Mouse (Mus musculus) embryo, embryonic 10 days (tissue): Measurements from ENCODE around the gene Vmn1r201.

Experiments used
- DNase-seq: peaks from one replicate; pipeline ENCODE4 v3.0.0-alpha.2; 2015; ENCODE audit warnings: low spot score

The Vmn1r201 gene

DNA sequence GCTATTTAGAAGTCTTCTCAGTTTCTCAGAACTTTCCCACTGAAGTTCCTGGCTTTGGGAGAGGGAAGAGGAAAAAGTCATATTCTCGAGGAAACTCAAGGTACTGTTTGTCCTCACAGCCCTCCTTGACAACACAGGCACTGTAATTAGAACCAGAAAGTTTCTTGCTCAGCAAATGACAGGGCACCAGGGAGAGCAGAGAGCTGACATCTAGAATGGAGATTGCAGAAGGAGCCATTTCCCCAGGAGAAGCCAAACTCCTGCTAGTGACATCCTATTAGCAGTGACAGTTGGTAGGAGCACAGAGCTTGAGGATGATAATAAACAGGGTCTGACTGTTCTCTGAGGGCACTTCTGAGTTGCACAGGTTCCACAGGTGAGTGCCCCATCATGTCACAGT is at the start of gene Vmn1r201:
Gene Vmn1r201, plus strand, starts transcription at position 301 of the 400 bp plus-strand sequence.
- no peak for DNase-seq

DNA sequence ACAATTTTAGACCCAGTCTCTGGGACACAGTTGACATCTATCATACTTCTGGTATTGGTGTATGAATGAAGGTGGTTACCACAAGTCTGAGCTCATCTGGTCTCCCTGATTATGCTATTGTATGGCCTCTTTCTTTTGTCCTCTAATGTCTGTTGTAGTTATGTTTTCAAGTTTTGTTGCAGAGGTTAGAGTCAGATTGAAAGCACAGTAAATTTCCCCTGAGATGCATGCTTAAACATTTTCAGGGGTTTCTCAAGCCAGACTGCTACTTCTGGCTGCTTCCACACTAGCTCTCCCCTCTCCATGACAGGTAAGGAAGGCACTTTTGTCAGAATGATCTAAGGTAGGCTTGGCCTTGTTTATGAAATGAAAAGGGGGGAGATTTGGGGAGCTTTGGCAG is 16.6 kb upstream of the Vmn1r201 start:
- DNase-seq = no peak

DNA sequence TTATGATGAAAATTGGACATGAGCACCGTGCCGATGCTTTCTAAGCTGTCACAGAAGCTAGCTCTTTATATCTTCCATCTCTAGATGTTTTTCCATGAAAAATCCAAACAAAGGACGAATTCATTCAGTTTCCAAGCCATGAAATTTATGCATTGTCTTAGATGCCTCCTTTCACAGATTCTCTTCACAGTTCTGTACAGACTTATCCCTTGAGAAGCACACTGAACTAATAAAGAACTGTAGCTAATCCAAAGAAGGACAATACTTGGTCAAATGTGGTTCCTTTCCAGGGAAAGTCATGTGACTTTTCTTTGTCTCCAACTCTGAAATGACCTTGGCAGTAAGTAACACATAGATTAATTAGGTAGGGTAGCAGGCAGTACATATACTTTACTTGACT is 30.7 kb downstream of the Vmn1r201 start:
- no peak for DNase-seq

DNA sequence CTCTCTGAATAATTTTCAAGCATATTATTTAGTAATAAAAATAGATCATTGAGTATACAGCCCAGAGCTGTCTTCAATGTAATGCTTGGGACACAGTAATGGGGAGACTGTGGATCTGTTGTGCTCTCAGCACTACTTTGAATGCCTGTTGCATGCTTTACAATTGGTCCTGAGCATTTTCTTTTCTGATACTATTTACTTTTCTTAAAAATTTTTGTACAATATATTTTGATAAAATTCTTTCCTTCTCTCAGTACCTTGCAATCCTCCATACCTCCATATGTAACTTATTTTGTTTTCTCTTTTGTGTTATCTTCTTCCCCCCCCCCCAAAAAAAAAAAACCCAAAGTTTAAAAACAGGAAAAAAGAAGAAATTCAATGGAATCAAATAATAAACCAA is 33.6 kb downstream of the Vmn1r201 start, which contains the start of gene Vmn1r202:
Gene Vmn1r202, minus strand, starts transcription at position 101 of the 400 bp plus-strand sequence.
- no peak for DNase-seq

DNA sequence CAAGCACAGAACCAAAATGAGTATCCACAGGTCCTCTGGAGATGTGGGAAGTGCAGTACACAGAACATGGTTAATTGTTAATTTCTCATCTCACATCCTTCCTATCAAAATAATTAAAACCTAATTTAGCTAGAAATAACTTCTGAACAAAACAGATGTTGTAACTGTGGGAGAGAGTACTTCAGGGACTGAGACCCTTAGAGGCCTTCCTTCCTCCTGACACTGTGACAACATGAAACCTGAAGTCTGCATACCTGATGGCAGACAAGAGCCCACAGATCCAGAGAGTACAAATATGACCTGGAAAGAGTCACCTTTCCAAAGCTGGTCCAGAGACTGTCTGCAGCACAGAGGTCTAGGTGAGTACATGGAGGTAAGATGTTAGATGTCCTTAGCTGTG is 46.1 kb downstream of the Vmn1r201 start, which contains the start of gene Vmn1r203:
Gene Vmn1r203, plus strand, starts transcription at position 301 of the 400 bp plus-strand sequence.
- DNase-seq = no peak
